Mouse (Mus musculus) adrenal gland, adult 2 months (tissue): ENCODE measurements around the gene Carmil1. TPM values are rescaled to one million over a fixed set of nuclear protein-coding genes. Genes with fewer than 3 reads are reported as not detected.
A peak's percentile ranks its signal among the peaks of the same experiment; 100 is the strongest.

ENCODE experiments used
- DNase-seq: peaks from one replicate; pipeline ENCODE4 v3.0.0; 2021
- long read RNA-seq: library from polyadenylated mRNA; stranded (forward); transcript quantifications from one replicate; pipeline ENCODE4 v2.0.0, GENCODE M21; 2021
- polyA plus RNA-seq: library from polyadenylated mRNA; depleted of rRNA; stranded (reverse); fragments of >200 nt; gene quantifications from 2 replicates; pipeline ENCODE4 v1.2.3, GENCODE M21; 2012; rRNA removed
- total RNA-seq, 2 experiments: library from RNA; stranded (reverse); gene quantifications; 2 replicates each; pipeline ENCODE4 v1.2.3; 2021

Gene Carmil1
- total RNA-seq (10 to 100 TPM; 52.7 to 61.4 TPM), polyA plus RNA-seq (3.8 and 5.7 TPM in 2 replicates)
- long read RNA-seq, partial matches to known transcripts: 3 of 5 reads
- long read RNA-seq, other reads (novel, unspliced or antisense): 2 of 5 reads

DNA sequence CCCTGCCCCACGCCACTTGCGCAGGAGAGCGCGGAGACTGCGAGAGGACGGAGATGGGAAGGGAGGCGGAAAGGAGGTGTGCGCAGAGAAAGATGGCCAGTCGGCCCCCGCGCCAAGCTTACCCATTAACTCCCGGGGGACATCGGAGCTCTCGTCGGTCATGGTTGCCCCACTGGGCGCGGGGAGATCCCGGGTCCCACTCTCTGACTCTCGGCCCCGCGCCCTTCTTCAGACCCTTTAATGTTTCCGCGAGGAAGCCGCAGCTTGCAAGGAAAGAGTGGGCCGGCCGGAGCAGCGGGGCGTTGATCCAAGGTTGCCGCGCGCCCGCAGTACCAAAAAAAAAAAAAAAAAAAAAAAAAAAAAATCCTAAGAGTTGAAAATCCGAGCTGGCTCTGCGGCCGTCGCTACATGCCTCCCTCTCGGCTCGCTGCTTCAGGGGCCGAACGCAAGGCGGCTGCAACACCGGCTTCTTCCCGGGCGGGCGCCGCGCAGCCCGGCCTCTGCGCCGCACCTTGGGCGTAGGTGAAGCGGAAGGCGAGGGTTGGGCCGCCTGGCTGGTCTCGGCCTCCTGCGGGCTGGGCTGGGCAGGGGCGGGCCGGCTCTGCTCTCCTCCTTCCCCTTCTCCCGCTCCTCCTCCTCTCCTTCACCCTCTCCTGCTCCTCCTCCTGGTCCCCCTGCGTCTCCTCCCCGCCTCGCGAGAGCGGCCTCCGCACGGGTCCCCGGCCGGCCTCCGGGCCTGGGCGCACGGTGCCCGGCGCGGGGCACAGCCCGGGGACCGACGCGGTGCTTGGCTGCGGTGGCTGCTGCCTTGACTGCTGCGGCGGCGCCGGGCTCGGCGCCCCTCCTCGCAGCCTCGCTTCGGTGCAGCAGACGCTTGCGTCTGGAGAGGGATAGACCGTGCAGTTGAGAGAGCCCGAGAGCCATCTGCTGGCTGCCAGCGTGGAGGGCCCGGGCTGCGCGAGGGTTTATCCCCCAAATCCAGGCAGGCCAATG is at the start of gene Carmil1:
TSS of gene Carmil1 (minus strand) at position 357 of the 993 bp plus-strand sequence.
- DNase-seq: peak; percentile 94

DNA sequence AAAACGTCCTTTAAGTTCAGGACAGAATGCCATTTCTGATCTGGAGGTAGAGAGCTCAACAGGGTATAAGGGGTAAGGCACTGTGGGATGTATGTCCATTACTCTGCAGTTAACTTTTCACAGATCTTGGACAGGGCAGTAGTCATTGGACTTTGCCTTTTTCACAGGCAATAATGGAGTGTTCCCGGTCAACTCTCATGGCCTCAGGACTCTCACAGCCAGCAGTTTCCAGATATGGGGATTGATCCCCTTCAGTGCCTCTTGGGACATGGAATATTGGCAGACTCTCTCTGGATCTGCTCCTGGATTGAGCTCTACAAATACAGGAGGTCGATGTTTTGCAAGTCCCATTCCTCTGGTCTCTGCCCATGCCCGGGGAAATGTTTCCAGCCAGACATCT is 49.5 kb upstream of the Carmil1 start:
- no peak for DNase-seq

DNA sequence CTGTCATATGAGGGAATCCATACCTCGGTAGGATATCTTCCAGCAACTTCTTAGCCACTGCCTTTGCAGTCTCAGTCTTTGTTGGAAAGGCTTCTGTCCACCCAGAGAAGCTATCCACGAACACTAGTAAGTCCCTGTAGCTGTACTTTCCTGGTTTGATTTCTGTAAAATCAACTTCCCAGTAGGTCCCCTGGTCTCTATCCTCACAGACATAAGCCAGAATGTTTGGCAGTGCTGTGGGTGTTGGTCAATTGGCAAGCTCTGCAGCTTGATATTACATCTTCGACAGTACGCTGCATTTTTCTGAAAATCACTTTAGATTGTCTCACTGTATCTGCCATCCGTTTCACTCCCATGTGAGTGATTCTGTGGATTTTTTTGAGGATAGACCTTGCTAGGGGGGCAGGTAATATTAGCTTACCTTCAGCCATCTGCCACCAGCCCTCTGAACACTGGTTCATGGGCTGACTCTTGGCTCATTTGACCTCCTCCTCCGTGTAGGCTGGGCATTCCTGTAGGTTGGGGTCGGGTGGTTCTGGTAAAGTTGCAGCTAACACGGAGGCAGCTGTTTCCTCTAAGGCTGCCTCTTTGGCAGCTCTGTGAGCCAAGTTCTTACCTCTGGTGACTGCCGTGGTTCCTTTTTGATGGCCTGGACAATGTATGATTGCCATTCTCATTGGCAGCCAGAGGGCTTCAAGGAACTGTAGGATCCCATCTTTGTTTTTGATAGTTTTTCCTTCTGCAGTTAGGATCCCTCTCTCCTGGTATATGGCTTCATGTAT is 47.6 kb upstream of the Carmil1 start:
- no peak for DNase-seq

DNA sequence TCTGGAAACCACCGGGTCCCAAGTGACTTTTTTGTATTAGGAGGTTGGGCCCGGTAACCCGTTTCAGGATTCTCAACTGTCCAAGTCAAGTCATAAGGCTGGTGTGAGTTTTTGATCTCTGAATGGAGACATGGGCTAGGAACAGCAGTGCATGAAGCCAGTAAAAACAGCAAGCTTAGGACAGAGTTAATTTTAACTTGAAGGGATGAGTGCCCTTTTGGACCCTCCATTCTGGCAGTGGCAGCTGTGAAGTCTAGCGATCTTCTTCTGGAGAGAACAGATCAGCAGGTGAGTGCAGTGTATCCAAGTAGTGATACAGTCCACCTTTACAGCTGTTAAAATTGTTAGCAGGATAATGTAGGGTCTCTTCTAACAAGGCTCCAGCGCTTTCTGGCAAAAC is 46.6 kb upstream of the Carmil1 start, which contains the start of gene Cmah:
TSS of gene Cmah (plus strand) at position 204 of the 400 bp plus-strand sequence.
- no peak for DNase-seq

DNA sequence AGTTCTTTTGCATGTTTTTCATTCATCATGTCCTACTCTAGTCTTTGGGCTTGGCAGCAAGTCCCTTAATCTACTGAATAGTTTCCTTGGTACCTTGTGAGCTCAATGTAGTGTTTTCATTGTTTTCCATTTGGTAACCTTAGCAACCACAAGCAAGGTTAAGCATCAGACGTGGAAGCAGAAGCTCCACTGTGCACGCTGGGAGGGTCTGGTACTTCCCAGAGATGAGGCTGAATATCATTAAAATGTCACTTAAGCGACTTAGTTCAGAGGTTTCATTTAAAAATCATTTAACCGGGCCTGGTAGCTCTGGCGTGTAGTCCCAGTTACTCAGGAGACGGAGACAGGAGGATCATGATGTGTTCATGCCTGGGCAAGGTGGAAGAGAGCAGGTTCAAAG is 40.7 kb upstream of the Carmil1 start:
- DNase-seq: no peak

DNA sequence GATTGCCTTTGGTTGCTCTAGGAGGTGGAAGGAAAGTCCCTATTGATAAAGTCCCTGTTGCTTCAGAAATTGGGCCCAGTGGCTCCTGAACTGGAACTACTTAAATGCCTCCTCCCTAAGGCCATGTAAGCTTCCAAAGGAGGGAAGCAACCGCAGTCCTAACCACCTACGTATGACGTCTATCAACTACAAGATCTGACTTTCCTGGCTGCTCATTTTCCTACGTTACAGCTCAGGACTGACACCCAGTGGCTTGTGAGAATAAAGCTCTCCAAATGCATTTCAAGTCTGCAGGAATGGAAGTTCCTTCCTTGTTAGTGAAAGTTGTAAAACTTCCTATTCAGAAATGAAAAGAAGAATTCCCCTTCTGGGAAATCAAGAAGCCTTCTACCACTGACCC is 38.0 kb upstream of the Carmil1 start:
- no peak for DNase-seq

DNA sequence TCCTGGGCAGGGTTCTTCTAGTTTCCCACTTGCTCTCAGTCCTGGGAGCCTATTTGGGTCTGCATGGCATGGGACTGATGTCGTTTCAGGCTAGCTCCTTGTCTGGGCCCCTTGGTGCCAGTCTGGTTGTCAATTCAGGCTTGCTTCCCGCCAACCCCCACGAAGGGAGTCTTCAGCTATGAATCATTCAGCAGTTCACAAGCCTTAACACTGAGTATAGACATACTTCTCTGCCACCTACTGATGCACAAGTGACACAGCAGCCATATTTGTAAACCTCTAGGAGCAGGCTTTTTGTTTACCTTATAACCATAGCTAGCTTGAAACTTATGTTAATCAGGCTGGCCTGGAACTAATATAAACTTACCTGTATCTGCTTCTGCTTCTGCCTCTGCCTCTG is 36.0 kb upstream of the Carmil1 start:
- DNase-seq: no peak

DNA sequence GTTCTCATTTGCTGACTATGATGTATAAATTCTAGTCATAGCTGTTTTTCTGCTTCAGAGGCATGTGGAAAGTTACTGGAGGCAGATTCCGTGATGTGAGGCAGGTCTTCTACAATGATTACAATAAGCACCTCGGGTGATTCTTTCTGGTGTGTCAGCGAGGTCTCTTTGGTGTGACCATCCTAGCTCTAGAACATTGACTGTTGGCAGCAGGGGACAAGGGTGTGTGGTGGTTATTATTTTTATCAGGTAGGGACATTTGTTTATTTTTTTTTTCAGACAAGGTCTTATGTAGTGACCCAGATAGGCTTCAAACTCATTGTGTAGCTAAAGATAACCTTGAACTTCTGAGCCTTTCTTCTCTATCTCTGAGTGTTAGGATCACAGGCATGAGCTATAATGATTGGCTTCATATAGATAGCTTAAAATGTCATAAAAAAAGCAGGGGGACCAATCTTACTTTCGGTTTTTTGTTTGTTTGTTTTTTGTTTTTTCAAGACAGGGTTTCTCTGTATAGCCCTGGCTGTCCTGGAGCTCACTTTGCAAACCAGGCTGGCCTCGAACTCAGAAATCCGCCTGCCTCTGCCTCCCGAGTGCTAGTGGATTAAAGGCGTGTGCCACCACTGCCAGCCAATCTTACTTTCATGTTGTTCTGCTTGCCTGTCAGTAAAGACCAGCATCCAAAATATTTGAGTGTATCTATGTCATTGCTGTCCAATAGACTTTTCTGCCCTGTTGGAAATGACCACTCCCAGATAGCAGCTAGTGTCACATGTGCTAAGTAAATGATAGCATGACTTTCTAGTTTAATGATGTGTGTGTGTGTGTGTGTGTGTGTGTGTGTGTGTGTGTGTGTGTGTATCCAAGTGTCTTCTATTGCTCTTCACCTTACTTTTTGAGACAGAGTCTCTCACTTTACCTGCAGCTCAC is 30.7 kb upstream of the Carmil1 start:
- no peak for DNase-seq

DNA sequence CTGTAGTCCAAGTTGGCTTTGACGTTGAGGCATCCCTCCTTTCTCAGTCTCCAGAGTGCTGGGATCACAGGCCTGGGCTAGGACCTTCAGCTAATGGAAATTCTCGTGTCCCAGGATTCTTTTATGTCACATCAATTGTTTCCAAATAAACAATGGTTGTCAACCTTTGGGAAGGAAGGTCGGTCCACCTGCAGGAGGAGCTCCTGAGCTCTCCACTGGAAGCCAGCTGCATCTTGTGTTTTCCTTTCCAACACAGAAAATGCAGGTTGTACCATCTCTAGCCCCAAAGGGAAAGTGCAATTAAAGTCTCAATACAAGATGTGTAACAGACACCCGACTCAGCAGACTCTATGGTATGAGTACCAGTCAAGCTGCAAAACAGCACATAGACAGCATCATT is 25.7 kb upstream of the Carmil1 start:
- no peak for DNase-seq

DNA sequence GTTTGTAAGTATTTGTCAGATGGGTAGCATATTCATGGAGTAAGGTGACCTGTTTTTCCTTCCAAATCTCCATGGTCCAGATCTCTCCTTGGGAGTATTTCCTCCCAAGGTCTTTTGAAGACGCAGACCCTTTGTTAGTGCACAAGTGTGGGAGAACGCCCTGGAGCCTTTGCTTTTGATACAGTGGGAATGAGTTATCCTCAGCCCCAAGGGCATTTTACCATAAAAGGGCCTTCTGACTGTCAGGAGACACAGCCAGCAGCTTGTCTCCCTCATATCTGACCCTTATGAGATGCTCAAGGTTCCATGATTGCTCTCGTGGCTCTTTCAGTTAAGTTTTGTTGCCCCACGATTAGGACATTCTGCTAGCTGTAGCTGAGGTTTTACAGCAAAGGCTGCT is 24.9 kb upstream of the Carmil1 start:
- no peak for DNase-seq

DNA sequence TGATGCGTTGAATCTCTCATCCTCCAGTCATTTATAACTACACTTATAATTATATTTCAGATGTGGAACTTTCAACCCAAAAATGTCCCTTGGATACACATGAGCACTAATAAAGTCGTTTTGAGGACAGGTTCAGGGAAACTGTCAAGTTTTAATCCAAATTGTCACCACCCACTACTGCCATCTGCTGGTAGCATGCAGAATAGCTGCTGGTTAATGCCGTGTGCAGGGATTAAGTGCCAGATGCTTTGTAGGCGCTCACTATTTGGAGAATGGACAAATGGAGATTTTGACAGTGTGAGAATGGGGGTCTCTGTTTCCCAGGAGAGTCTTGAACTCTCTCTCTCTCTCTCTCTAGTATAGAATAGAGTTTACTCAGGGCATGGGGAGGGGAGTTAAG is 16.7 kb upstream of the Carmil1 start:
- DNase-seq: peak; percentile 32

DNA sequence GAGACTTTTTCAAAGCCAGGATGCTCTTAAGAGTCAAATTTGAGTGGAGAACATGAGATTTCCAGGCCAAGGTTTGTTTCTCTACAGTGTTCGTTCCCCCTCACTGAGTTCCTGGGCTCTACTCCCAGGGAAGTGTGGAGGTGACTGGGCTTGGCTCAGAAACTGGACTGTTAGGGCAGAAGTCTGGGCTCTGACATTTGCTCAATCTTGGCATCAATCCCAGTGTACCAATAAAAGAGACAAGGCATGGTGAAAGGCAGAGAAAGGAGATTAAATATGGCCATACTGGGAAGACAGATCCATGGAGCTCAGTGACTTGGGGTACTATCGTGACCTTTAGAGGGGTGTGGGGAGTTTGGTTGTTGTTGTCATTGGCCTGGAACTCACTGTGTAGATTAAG is 6.8 kb upstream of the Carmil1 start:
- DNase-seq: peak; percentile 51

DNA sequence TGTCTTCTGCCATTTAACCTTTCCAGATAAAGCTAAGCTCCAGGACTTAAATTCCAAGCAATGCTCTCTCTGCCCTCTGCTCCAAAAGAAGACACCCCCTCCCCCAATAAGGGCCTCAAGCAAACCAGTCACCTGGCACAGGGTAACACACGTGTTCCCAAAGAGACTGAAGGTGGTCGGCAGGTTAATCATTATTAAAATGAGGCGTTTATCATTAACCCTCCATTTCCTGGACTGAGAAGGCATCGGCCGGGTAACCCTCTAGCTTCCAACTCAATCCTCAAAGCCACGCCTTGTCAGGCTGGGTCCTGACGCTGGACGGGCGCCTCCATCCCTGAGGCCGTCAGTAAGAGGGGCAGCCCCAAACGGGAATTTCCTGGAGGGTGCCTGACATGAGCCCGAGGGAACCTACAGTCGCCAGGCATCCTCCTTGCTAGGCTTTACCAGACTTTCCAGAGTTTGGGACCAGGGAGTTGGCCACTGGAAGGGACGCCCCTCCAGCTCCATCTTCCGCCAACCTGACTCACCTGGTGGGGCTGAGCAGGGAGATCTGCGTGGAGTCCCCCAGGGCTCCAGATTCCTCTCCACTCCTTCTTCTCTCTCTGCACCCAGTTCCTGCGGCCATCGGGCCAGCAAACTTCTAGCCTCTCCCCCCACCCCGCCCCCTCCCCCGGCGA is 695 bp downstream of the Carmil1 start:
- DNase-seq: peak; percentile 44

DNA sequence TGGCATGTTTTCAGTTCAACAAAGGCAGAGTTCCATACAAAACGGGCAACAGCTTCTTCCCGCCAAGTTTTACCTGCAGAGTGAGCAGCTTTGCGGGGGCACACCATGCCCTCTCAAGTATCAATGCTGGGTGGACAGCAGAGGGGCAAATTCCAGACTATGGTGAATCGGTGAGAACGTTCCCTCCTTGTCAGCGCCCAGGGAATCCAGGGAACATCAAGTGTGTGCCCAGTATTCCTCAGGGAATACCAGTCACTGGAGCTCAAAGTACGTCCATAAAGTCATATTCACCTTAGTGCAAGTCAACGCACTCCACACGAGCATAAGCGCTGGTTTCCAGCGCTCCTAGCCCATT is 1.2 kb downstream of the Carmil1 start:
- no peak for DNase-seq

DNA sequence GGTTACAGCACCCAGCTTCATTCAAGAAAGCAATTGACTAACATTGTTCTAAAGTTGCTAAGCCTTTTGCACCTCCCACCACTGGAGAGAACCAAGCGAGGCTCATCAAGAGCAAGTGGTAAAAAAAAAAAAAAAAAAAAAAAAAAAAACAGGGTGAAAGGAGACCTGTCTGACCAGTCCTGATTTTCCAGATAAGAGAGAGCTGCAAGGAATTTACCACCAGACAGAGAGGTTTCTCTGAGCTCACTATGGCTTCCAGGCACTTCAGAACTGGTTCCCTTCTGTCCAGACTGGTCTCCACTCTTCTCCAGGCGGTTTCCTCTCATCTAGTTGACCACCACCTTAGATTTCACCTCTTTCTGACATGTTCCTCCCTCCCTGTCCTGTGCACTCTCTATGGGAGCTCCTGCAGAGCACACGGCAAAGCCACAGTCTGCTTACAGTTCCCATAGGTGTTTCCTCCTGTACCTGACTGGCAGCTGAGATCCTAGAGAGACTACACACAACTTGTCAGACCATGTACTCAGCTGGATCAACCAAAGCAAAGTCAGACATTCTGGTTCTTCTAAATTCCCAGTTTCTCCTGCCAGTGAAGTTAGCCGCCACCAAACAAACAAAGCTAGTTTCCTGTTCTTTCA is 7.7 kb downstream of the Carmil1 start:
- no peak for DNase-seq

DNA sequence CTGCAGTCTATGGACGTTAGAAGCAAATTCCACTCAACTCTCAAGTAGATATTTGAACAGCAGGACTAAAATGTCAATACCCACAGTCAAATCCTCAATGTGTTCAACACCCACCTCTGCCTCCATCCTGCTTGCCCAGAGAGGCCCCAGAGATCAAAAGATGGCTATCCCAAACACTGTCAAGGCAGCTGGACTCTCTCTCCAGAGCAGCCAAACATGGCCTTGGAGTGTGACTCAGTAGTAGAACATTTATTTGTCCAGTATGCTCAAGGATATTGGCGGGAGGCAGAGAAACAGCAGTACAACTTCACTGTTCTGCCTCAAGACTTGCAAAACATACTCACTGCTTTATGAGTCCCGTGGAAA is 11.5 kb downstream of the Carmil1 start:
- DNase-seq: peak; percentile 83

DNA sequence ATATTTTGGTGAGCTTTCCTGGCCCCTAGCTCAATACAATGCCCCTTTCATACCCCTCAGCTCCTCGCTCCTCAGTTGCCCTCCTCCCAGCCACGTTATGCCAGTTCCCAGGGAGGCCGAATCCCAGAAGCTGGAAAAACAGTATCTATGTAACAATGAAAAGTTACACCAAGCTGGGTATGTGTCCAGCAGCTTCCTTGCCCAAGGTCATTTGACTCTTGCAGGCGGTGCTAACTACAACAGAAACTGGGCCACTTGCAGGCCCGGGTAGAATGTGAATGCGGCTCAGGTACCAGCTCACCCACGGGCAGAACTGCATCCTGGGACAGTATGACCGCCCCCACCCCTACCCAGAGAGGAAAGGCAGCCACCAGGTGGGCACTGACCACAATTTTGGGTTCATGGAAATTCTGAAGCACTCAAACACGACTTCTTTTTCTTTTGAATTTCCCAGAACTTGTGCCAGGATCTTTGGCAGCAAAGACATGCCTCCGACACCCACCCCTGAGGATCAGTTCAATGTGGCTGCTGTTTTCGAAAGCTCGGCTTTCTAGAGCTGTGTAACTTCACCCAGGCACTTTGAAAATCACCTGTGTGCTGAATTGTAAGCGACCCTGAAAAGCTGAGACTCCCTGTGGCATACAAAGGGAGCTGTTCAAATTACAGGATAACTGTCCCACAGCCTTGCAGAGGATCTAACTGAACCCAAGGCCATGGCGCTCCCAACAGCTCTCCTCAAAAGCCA is 12.1 kb downstream of the Carmil1 start:
- peak; percentile 82 for DNase-seq

DNA sequence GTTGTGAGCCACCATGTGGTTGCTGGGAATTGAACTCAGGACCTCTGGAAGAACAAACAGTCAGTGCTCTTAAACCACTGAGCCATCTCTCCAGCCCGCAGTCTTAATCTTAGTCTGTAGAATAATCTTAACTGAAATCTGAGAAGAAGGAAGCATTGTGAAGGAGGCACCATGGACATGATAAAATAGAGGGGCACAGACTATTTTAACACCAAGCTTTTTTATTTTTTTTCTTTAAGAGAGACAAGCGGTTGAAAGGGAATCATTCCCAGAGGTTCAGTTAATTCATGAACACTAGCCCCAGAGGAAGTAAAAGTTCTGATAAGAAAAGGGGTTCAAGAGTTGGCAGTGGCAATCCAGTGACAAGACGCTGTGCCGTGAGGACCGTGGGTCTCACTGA is 15.8 kb downstream of the Carmil1 start:
- DNase-seq: no peak

DNA sequence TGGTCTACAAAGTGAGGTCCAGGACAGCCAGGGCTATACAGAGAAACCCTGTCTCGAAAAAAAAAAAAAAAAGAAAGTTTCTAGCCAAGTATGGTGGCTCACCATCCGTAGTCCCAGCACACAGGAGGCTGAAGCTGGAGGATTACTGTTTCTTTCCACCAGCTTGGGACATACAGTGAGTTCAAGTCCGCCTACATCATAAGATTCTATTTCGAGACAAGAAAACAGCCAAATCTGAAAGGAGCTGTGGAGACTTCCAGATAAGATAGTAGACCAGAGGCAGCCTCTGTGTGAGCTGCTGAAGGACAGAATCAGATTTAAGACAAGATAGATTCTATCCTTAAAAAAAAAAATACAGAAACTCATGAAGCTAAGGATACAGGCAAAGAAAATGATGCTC is 17.0 kb downstream of the Carmil1 start:
- no peak for DNase-seq
